Mouse (Mus musculus): ENCODE measurements around the gene Ndufaf3.
"Not testable (repeated sequence)": the region's sequence is repeated elsewhere in the genome, so short reads cannot be mapped to it uniquely, and the experiment has no call there.

Gene Ndufaf3

DNA sequence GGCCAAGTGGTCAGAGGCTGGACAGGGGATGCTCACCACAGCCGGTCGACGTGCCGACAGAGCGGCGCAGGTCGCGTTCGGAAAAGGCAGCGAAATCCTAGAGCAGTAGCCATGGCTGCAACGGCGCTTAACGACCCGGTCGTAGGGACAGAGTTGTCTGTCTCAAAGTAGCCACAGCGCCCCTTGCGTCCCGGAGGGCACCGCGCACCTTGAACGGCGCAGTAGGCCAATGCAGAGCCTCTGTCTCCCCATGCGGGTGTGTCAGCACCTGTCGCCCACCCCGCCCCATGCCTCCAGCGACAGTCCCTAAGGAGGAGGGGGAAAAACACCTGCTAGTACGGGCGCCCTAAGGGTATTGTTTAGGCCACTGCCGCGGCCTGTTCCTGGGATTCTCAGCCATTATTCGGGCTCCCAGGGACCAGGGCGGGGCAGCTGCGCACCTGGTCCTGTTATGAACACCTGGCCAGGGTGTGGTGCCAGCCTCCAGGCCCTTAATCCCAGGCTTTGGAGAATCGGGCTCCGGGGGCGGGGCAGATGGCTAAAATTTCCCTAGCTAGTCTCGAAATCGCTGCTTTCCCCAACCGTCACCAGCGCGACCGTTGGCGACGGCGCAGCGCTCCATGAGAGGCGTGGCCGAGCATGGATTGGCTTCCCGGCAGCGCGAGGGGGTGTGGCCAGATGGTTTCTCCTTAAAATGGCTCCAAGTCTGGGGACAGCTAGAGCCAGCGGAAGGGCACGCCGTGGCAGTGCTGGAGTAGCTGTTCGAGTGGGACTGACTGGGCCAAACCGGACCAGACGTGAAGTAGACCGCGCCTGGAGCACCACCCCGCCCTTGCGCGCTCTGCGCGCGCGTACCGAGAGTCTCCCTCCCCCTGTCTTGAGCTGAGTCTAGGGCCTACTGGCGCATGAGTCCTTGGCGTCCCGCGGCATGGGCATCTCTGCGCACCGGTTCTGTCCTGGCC, at the start of gene Ndufaf3:
Gene Ndufaf3, minus strand, starts transcription at position 620 of the 962 bp plus-strand sequence.
- peak; percentile 86 for DNase-seq (ENCODE audit: low read depth)

DNA sequence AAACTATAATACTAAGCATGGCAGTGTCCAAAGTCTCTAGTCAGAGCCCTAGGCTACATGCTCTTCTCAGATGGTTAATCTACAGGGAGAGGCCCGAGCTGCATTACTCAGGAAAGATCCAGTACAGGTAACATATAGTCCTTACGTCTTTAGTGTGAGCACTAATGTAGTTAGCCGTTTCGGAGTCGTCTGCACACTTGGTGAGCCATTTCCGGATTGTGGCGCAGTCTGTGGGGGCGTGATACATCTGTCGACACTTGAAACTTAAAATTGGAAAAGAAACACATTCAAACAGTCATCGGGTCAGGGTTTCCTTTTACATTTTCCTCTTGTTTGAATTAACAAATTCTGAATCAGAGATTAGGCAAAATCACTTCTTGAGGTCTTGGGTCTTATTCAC, 44.3 kb upstream of the Ndufaf3 start:
- DNase-seq (ENCODE audit: low read depth) = no peak

DNA sequence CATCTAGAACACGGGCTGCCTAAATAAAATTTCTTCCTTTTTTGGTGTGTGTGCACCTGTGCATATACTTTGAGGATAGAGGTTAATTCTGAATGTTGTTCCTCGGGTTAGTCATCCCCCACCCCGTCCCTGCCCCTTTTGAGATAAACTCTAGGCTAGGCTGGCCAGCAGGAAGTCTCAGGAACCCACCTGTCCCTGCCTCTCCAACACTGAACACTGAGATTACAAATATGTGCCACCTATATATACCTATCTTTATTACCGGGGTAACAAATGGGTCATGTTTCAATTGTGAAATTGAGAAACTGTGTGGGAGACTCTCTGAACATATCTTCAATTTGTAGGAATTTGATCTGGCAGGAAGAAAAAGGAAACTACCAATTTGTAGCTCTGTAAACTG, 41.7 kb upstream of the Ndufaf3 start:
- no peak for DNase-seq (ENCODE audit: low read depth)

DNA sequence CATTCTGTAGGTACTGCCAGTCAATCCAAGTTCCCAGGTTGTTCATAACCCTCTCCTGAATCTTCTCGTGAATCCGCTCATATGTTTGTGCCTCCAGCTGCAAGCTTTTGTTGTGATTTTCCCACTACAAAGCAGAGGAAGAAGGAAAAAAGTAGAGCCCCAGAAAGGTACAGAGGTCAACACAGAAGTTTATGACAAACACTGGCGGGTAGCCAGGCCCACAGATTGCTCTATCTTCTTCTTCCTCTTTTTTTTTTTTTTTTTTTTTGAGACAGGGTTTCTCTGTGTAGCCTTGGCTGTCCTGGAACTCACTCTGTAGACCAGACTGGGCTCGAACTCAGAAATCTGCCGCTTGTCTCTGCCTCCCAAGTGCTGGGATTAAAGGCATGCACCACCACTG, 40.7 kb upstream of the Ndufaf3 start:
- not testable (repeated sequence) for DNase-seq (ENCODE audit: low read depth)

DNA sequence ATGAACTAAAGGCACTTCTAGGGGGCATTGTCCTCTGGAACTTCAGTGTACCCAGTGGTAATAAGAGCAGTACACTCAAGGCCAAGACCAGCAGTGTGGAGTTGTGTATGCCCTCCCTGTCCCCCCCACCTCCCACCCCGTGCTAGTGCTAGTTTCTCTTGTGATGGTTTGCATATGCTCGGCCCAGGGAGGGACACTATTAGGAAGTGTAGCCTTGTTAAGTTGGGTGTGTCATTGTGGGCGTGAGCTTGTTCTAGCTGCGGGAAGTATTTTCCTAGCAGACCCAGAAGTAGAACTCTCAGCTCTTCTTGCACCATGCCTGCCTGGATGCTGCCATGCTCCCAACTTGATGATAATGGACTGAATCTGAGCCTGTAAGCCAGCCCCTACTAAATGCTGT, 34.8 kb upstream of the Ndufaf3 start:
- no peak for DNase-seq (ENCODE audit: low read depth)

DNA sequence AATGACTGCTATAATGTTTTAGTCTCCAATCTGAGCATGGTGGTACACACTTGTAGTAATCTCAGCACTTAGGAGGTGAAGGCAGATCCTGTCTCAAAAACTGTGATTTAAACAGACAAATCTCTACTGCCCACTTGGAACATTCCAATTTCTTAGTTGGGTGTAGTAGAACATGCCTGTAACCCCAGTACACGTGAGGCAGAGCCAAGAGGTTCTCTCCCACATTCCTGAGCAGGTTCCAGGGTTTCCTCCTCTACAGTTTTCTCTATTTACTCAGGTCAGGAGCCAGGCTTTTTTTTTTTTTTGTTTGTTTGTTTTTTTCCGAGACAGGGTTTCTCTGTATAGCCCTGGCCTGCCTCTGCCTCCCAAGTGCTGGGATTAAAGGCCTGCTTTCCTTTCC, 32.8 kb upstream of the Ndufaf3 start:
- no peak for DNase-seq (ENCODE audit: low read depth)

DNA sequence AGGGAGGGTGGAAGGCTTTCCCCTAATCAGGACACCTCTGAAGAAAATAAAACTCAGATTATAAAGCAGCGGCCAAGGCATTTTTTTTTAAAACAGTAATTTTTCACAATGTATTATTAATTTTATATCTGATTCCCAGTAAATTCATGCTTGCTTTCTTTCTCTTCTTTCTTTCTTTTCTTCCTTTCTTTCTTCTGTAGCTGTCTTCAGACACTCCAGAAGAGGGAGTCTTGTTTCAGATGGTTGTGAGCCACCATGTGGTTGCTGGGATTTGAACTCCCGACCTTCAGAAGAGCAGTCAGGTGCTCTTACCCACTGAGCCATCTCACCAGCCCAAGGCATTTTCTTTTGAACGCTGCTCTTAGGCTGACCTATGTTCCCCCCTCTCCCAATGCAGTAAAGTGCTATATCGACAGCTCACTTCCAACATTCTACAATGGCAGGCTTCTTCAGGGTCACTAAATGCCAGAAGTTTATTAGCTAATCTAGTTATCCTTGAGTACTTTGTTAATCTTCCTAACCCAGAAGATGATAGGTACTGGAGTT, 31.9 kb upstream of the Ndufaf3 start:
- no peak for DNase-seq (ENCODE audit: low read depth)

DNA sequence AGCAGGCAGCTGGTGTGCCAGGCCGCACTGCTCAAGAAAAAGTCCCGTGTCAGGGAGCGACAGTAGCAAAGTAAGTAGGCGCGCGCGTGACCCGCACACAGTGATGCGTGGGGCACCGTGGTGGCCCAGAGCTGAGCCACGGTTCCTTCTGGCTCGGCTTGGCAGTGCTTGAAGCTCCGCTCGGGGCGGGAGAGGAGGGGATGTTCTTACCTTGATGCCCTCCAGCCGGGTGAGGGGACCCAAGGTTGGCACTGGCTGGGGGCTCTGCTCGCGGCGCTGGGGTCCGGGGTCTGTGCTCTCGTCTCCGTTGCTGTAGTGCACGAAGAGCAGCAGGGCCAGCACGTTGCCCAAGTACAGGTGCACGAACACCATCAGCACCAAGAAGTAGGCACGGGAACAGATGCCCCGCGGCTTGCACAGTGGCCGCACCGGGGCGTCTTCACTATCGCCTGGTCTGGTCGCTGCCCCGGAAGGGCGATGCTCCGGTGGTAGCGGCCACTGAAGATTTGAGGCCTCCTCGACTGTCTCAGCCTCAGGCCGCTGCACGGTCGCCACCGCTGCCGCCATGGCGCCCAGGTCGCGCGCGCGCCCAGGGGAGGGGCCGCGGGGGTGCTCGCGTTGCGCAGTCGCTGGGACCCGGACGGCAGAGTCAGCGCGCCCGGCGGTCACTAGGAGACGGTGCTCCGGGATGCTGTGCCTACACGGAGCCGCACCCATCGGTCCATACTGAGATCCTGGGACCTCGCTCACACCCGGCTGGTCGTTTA, 29.9 kb upstream of the Ndufaf3 start, which contains the start of gene P4htm:
Gene P4htm, minus strand, starts transcription at position 670 of the 767 bp plus-strand sequence.
- no peak for DNase-seq (ENCODE audit: low read depth)

DNA sequence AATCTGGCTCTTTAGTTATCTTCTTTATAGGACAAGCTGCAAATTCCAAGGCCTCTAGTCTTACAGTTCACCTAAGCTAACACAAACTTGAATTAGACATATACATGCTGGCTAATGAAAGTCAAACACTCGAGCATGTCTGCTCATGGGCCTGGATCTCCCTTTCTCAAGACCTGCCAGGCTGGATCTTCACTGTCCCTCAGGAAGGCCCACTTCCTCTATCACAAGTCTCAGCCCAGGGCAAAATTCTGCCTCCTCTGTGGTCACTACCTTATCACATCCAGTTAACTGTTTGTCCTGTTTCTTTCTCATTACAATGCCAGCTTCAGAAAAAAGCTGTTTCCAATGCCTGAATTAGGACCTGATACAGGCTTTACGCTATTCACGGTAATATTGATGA, 27.1 kb upstream of the Ndufaf3 start:
- no peak for DNase-seq (ENCODE audit: low read depth)

DNA sequence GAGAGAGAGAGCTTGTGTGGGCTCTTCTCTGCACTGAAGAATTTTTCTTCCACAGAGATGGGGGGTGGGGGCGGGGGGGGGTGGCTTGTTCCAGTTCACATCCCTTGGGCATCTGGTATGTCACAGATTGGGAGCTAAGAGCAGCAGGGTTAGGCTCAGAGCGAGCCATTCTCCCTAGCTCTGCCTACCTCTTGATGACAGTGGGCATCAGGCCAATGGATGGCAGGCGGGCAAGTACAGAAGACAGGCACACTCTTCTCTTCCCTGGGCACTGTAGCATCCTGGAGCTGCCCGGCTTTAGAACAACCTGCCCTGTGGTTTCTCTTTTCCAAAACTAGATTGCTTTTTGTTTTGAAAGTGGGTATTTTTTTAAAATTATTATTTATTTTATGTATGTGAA, 24.2 kb upstream of the Ndufaf3 start:
- DNase-seq (ENCODE audit: low read depth) = no peak

DNA sequence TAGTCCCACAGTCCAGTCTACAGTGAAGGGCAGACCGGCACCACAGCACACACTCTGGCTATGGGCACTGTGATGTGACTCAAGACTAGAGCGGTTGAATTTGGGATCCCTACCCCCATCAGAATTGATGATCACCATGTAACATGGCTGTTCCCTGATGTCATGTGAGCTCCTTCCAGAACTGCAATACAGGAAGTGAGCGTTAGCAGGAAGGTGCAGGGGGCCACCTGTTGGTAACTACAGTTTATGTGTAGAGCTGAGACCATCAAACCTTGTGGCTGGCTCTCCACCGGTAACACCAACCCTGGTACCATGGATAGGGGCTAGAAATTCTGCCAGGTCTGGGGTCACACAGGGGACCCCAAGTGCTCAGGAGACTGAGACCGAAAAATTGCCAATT, 22.0 kb upstream of the Ndufaf3 start:
- DNase-seq (ENCODE audit: low read depth) = no peak

DNA sequence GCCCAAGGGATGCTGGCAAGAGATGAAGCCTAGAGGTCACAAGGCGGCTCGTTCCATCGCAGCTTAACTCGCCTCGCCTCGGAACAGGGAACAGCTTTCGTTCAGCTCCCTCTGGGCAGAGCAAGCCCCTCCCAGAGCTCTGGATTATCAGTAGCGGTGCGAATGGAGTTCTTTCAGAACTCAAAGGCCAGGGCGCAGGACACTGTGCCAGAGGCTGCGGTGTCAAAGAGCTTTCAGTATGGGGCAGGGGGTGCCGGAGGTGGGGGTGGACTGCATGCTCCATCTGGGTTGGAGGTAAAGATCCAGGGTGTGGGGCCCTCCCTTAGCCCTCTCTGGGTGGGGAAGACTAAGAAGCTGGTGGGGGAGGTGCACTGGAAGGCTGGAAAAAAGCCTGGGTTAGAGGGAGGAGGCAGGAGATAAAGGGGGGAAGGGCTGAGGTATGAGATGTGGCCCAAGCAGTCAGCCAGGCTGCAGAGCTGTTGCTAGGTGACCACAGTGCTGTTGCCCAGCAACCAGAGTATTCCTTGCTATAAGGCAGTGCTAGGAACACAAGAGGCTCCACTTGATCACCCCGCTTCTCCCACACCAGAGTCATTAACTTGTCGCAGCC, 20.4 kb upstream of the Ndufaf3 start:
- peak; percentile 29 for DNase-seq (ENCODE audit: low read depth)

DNA sequence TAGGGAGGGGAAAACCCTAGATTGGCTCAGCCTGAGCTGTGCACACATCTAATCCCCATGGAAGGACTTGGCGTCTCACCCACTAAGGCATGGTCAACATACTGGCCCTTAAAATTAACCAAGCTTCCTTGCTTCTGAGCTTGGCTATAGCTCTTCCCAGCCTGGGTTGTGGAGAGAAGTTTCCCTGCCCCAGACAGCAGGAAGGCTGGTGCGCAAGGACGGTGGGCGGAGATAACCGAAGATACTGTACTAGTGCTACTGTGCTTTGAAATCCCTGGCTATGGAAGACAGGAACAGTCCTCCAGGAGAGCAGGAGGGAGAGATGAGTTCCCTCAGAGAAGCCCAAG, 12.1 kb upstream of the Ndufaf3 start:
- no peak for DNase-seq (ENCODE audit: low read depth)

DNA sequence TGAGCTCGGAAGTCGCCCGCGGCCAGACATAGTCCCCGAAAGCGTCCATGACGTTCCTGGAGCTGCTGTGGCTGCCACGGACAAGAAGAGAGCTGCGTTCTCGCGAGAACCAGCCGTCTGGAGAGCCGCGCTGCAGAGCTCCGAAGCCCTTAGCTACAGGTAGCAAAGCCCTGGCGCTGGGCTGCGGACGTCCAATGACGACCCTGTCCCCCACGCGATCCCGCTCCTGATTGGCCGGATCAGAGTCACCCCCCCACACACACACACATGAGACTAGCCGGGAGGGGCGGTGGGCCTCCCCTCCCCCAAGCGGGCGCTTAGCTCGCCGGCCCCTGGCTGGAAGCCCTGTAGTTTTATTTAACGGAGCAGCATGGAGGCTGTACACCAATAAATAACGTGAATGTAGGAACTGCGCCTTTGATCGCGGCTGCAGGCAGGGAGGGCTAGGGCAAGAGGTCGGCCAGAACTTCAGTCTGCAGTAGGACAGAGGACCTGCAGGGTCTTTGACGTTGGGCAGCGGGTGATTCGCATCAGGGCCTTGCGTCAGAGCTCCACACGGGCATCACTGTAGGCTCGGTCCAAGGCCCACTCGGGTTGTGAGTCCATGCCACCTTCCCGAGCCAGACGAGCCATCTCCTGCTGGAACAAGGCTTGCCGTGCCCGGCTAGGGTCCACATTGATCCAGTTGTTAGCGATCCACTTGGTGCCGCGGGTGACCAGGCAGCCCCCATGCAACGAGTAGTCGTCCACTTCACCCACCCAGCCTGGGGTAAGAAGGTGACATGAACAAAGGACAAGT, 11.5 kb upstream of the Ndufaf3 start, which contains the start of gene Wdr6:
Gene Wdr6, minus strand, starts transcription at position 195 of the 799 bp plus-strand sequence.
- peak; percentile 92 for DNase-seq (ENCODE audit: low read depth)

DNA sequence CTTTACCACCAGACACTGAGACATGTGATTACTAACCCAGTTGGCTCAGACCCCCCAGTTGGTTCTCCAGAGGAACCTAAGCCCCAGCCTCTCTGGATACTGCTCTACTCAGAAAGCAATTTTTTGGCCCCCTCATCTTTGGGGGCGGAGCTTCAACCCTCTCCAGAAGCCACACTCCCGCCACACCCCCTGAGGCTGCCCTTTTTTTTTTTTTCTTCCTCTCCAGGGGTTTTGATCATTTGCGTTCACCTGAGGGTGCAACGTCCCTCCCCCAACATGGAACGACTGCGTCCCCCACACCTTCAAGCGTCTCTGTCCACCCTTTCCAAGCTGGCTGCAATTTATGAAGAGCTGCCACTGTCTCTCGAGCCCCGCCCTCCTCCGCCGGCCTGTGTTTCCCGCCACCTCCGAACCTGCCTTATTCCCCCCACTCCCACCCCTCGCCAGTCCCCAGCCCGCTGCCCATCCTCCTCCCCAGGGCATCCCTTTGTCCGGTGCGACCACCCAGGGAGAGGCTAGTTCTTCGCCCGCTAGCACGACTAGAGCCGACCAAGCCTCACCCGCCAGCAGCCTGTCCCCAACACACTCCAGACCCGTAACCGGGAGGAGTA, 10.8 kb upstream of the Ndufaf3 start:
- DNase-seq (ENCODE audit: low read depth) = no peak

DNA sequence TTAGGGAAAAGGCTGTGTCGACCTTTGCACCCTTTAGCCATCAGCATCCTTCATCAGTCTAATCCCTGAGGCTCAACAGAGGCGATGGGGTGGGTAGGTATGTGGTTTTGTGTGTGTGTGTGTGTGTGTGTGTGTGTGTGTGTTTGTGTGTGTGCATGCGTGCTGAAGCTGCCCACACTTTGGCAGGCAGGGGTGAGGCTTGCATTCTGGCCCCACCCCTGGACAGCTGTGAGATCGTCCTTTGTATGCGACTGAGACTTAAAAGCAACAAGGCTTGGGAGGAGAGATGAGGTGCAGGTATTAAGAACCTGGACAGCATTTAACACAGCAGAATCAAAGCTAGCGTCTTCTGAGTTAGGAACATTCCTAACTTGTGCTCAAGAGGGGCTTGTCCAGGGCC, 9.8 kb upstream of the Ndufaf3 start:
- no peak for DNase-seq (ENCODE audit: low read depth)

DNA sequence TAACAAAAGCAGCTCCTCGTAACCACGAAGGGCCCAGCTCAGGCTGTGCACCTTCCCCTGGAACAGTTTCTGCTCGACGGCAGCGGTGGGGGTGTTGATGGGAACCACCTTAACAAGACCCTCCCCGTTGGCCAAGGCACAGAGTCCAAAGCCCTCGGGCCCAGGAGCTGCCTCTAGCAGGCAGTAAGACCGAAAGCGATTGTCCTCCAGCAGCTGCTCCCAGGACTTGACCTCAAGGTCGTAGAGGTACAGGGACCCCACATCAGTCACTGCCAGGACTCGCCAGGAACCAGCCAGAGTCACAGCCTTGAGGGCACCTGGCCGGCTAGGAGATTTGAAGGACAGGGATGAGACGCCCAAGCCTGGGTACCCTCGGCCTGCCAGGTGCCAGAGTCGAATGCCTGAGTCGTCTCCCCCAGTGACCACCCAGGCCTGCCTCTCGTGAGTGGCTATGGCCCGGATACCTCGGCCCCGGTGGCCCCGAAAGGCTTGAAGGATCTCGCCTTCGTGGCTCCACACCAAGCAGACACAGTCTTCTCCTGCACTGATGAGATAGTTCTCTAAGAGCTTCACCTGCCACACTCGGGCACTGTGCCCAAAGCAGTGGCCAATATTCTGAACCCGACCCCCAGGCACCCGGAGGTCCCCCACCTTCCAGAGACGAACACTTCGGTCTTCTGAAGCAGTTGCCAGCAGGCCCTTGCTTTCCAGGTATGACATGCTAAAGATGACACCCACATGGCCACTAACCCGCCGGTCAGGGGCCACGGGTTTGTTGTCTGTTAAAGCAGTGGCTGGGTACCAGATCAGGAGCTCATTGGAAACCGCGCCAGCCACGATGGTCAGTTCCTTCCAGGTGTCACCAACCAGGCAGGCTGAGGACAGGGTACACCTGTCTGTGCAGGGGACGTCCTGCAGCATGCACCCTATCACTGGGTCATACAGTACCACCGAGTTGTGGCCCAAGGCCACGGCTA, 8.4 kb upstream of the Ndufaf3 start:
- DNase-seq (ENCODE audit: low read depth) = no peak

DNA sequence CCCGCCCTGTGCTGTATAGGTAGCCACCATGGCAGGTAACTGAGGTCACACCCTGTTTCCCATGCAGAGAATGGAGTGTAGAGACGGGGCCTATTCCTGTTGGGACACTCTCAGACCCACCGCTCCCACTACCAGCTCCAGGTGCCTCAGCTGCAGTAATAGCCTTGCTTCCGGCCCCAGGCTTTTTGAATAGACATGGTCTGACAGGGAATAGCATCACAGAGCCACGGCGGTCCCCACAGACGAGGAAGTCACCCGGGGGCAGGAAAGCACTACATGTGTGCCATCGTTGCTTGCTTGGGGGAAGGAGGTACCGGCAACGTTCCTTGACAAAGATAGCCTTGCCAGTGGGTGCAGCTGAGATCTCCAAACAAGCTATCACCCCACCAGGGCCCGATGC, 7.7 kb upstream of the Ndufaf3 start:
- no peak for DNase-seq (ENCODE audit: low read depth)

DNA sequence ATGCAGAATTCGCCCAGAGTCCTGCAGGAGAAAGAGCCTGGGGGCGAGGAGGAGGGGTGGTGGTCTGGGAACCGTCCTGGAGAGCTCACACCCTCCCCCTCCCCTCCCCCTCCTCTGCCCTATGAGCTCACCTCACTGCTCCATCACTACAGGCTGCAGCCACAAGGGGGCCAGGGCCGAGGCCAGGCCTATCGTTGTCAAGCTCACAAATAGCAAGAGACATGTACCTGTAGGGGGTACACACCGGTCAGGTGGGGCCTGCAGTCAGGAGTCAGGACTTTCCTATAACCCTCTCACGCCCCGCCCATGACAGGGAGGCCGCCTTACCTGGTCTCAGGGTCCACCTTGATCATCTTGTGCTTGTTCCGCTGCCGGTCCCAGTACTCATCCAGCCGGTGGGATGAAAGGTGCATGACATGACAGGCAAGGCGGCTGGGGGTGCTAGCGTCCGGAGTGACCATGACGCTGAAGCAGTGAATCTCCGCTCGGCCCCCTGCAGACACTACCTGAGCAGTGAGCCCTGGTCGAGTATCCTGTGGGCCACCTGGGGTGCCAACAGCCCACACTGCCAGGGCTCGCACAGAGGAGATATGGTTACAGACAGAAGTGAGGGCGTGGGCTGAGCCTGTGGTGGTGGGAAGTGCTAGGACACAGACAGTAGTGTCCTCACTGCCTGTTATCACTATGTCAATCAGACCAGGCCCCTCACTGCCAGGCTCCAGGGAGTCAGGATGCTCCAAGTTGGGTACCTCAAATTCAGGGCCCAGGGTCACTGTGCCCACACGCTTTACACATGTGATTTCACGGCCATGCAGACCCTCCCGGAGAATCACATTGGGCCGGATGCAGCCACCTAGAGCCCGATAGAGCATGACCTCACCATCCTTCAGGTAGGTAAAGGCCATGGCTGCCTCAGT, 6.8 kb upstream of the Ndufaf3 start:
- no peak for DNase-seq (ENCODE audit: low read depth)

Measured in fibroblast of lung, adult 2 months (primary cell).